24 mouse cellular contexts compared by ENCODE assay signal in the genomic region with DNA sequence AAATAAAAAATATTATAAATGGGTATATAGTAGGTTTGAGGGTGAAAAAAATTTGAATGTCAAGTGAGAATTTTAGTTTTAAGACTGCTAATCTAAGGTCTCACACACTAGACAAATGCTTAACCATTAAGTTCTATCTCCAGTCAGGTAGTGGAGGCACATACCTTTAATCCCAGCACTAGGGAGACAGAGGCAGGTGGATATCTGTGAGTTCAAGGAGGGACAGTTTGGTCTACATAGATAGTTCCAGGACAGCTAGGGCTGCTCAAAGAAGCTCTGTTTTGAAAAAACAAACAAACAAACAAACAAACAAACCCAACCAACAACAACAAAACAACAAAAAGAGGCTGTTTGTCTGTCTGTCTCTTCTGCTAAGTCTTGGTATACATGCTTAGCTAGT. TPM values are rescaled to one million over a fixed set of nuclear protein-coding genes. Genes with fewer than 3 reads are reported as not detected.
DNase-seq lines count a peak whose midpoint lies in the region; ATAC-seq and TF ChIP-seq lines count a peak whose summit lies in the region.
"Had no signal": no experiment of that assay in that cellular context is flagged by ENCODE, and none has a peak within 500 bp of the region (broad histone marks: within the 10 kb centered on the region; RNA-seq: fewer than 3 reads in every experiment).

No protein-coding gene starts in this region.

- no peak for ATAC-seq in liver, embryonic 12.5 days
- ATAC-seq in liver, embryonic 11.5 days (replicated peaks; ENCODE audit: low FRiP score) = no peak
- peak; percentile 67 for ATAC-seq in intestine, embryonic 16.5 days
- ATAC-seq in liver, embryonic 16.5 days (ENCODE audit: low read depth) = no peak
- ATAC-seq in midbrain, postnatal 0 days (ENCODE audit: low FRiP score) = no peak
- ATAC-seq: activated CD4-positive, CD25-positive, alpha-beta regulatory T cell, adult 4 months; forebrain, embryonic 14.5 days; Patski had no signal

- no peaks in the 10 kb centered on the region for H3K9me3 ChIP-seq in liver, embryonic 12.5 days (replicated peaks)
- H3K9me3 ChIP-seq in liver, embryonic 11.5 days (ENCODE audit: control insufficient read depth, low read length) = no peaks in the 10 kb centered on the region
- no peaks in the 10 kb centered on the region for H3K9me3 ChIP-seq in intestine, embryonic 16.5 days (ENCODE audit: control insufficient read depth, low read length)
- H3K9me3 ChIP-seq in liver, embryonic 16.5 days (replicated peaks; ENCODE audit: control insufficient read depth, low read length) = no peaks in the 10 kb centered on the region
- no peaks in the 10 kb centered on the region for H3K9me3 ChIP-seq in midbrain, postnatal 0 days (ENCODE audit: low read length)
- H3K9me3 ChIP-seq: embryonic facial prominence, embryonic 15.5 days; forebrain, embryonic 10.5 days; heart, embryonic 15.5 days; hindbrain, embryonic 13.5 days had no signal

- peak overlapping the region; percentile 40; the same call in 1 of the 2 replicates for H3K27ac ChIP-seq in liver, embryonic 12.5 days
- H3K27ac ChIP-seq in liver, embryonic 11.5 days (ENCODE audit: low read depth, low read length) = no peak overlapping the region
- peak overlapping the region; percentile 58 for H3K27ac ChIP-seq in intestine, embryonic 16.5 days (ENCODE audit: low read length)
- peak overlapping the region; percentile 54; the same call in 1 of the 2 replicates for H3K27ac ChIP-seq in liver, embryonic 16.5 days (ENCODE audit: low read length)
- H3K27ac ChIP-seq in midbrain, postnatal 0 days (ENCODE audit: low read depth, low read length) = no peak overlapping the region
- H3K27ac ChIP-seq: embryonic facial prominence, embryonic 15.5 days; forebrain, embryonic 10.5 days; gastrocnemius, adult 2 months; heart, embryonic 15.5 days; hindbrain, embryonic 13.5 days had no signal

- TF ChIP-seq CTCF in midbrain, postnatal 0 days (IDR thresholded peaks at IDR 0.05) = no peak

- H3K4me1 ChIP-seq in liver, embryonic 12.5 days = peaks cover 23% of the 10 kb centered on the region
- H3K4me1 ChIP-seq in liver, embryonic 11.5 days (replicated peaks; ENCODE audit: control insufficient read depth, insufficient read depth, low read length) = peaks cover 13% of the 10 kb centered on the region
- peaks cover 7% of the 10 kb centered on the region; the same call in 1 of the 2 replicates for H3K4me1 ChIP-seq in intestine, embryonic 16.5 days (ENCODE audit: control insufficient read depth, insufficient read depth, low read length)
- peaks cover 8% of the 10 kb centered on the region for H3K4me1 ChIP-seq in liver, embryonic 16.5 days (ENCODE audit: control insufficient read depth, low read depth, low read length)
- no peaks in the 10 kb centered on the region for H3K4me1 ChIP-seq in midbrain, postnatal 0 days (ENCODE audit: insufficient read depth, low read length)
- H3K4me1 ChIP-seq: hindbrain, embryonic 13.5 days had no signal

- no peak overlapping the region for H3K9ac ChIP-seq in liver, embryonic 12.5 days
- no peak overlapping the region for H3K9ac ChIP-seq in liver, embryonic 11.5 days (ENCODE audit: low read depth, low read length)
- no peak overlapping the region for H3K9ac ChIP-seq in intestine, embryonic 16.5 days (ENCODE audit: low read depth, low read length)
- H3K9ac ChIP-seq in liver, embryonic 16.5 days (ENCODE audit: low read depth, low read length) = no peak overlapping the region
- H3K9ac ChIP-seq in midbrain, postnatal 0 days (replicated peaks; ENCODE audit: low read length, poor library complexity, severe bottlenecking) = no peak overlapping the region
- H3K9ac ChIP-seq: embryonic facial prominence, embryonic 15.5 days; heart, embryonic 15.5 days; hindbrain, embryonic 13.5 days had no signal

- H3K4me2 ChIP-seq in liver, embryonic 12.5 days = no peak overlapping the region
- H3K4me2 ChIP-seq in liver, embryonic 11.5 days = no peak overlapping the region
- H3K4me2 ChIP-seq in intestine, embryonic 16.5 days (ENCODE audit: low read depth, low read length) = 0 out of 2 replicates have a peak overlapping the region, but pooled peaks have one; percentile 20
- no peak overlapping the region for H3K4me2 ChIP-seq in liver, embryonic 16.5 days (ENCODE audit: low read depth, low read length)
- no peak overlapping the region for H3K4me2 ChIP-seq in midbrain, postnatal 0 days (ENCODE audit: low read depth, low read length, poor library complexity, severe bottlenecking)
- H3K4me2 ChIP-seq: embryonic facial prominence, embryonic 15.5 days; heart, embryonic 11.5 days; heart, embryonic 15.5 days; hindbrain, embryonic 13.5 days had no signal

- no peak overlapping the region for H3K4me3 ChIP-seq in liver, embryonic 12.5 days
- no peak overlapping the region for H3K4me3 ChIP-seq in liver, embryonic 11.5 days (ENCODE audit: low read depth, low read length)
- H3K4me3 ChIP-seq in intestine, embryonic 16.5 days (ENCODE audit: low read length) = no peak overlapping the region
- H3K4me3 ChIP-seq in liver, embryonic 16.5 days (ENCODE audit: low read depth, low read length) = no peak overlapping the region
- no peak overlapping the region for H3K4me3 ChIP-seq in midbrain, postnatal 0 days (ENCODE audit: low read depth, low read length)
- H3K4me3 ChIP-seq: embryonic facial prominence, embryonic 15.5 days; erythroblast, embryonic 14.5 days; forebrain, embryonic 10.5 days; gastrocnemius, adult 2 months; heart, embryonic 15.5 days; hindbrain, embryonic 13.5 days had no signal

- no peaks in the 10 kb centered on the region for H3K27me3 ChIP-seq in liver, embryonic 12.5 days (replicated peaks)
- H3K27me3 ChIP-seq in liver, embryonic 11.5 days (replicated peaks; ENCODE audit: control insufficient read depth, insufficient read depth, low read length) = no peaks in the 10 kb centered on the region
- no peaks in the 10 kb centered on the region for H3K27me3 ChIP-seq in intestine, embryonic 16.5 days (replicated peaks; ENCODE audit: control insufficient read depth, insufficient read depth, low read length)
- no peaks in the 10 kb centered on the region for H3K27me3 ChIP-seq in liver, embryonic 16.5 days (ENCODE audit: control insufficient read depth, insufficient read depth, low read depth, low read length)
- H3K27me3 ChIP-seq in midbrain, postnatal 0 days (ENCODE audit: insufficient read depth, low read length) = no peaks in the 10 kb centered on the region
- H3K27me3 ChIP-seq: CH12.LX; embryonic facial prominence, embryonic 15.5 days; heart, embryonic 15.5 days; hindbrain, embryonic 13.5 days; Patski had no signal

- H3K36me3 ChIP-seq in liver, embryonic 12.5 days = peaks cover 21% of the 10 kb centered on the region
- H3K36me3 ChIP-seq in liver, embryonic 11.5 days (ENCODE audit: control insufficient read depth, insufficient read depth, low read length) = peaks cover 3% of the 10 kb centered on the region; the same call in 1 of the 2 replicates
- peaks cover 5% of the 10 kb centered on the region for H3K36me3 ChIP-seq in intestine, embryonic 16.5 days (ENCODE audit: control insufficient read depth, insufficient read depth, low read length)
- peaks cover 7% of the 10 kb centered on the region for H3K36me3 ChIP-seq in liver, embryonic 16.5 days (ENCODE audit: control insufficient read depth, insufficient read depth)
- H3K36me3 ChIP-seq in midbrain, postnatal 0 days (ENCODE audit: insufficient read depth, low read length) = no peaks in the 10 kb centered on the region
- H3K36me3 ChIP-seq: hindbrain, embryonic 13.5 days had no signal

- no peak for DNase-seq in liver, embryonic 11.5 days (ENCODE audit: low spot score)
- DNase-seq in lung, adult 18-20 months = no peak
- no peak for DNase-seq in midbrain, postnatal 0 days (ENCODE audit: low spot score)
- DNase-seq in thymus, postnatal 10 days (ENCODE audit: low spot score in 2 of 2) = no peak
- DNase-seq: adrenal gland, postnatal 25 days; cerebellum, adult 8-10 months; cerebellum, postnatal 14 days; embryo, embryonic 11 days; gastrocnemius, adult 2 months; gastrocnemius, postnatal 25 days; heart, postnatal 14 days had no signal

RNA-seq across cellular contexts. Expression of gene Adk, which starts 43.9 kb away (rescaled TPM):
- 195 and 206 TPM in 2 replicates for polyA plus RNA-seq in liver, embryonic 12.5 days (2016; fragmentation: Nextera tagmentation; extraction: Ambion mirVana)
- polyA plus RNA-seq in liver, embryonic 11.5 days (2014; fragmentation: Nextera tagmentation; extraction: Ambion mirVana) = 253 and 276 TPM in 2 replicates
- polyA plus RNA-seq in intestine, embryonic 16.5 days (2015; fragmentation: Nextera tagmentation; extraction: Ambion mirVana) = 244 and 262 TPM in 2 replicates
- polyA plus RNA-seq in liver, embryonic 16.5 days (2015; fragmentation: Nextera tagmentation; extraction: Ambion mirVana) = 224 and 254 TPM in 2 replicates
- 25.3 and 27.3 TPM in 2 replicates for total RNA-seq in midbrain, postnatal 0 days (2014; rRNA removed)
- 48.3 and 50.6 TPM in 2 replicates for polyA plus RNA-seq in midbrain, postnatal 0 days (2015; fragmentation: Nextera tagmentation; extraction: Ambion mirVana)

RNA-seq across cellular contexts. Expression of gene Ap3m1, which starts 44.0 kb away (rescaled TPM):
- polyA plus RNA-seq in liver, embryonic 12.5 days (2016; fragmentation: Nextera tagmentation; extraction: Ambion mirVana) = 42.9 and 43.4 TPM in 2 replicates
- polyA plus RNA-seq in liver, embryonic 11.5 days (2014; fragmentation: Nextera tagmentation; extraction: Ambion mirVana) = 55.7 and 75.0 TPM in 2 replicates
- 82.1 and 93.0 TPM in 2 replicates for polyA plus RNA-seq in intestine, embryonic 16.5 days (2015; fragmentation: Nextera tagmentation; extraction: Ambion mirVana)
- 31.6 and 33.4 TPM in 2 replicates for polyA plus RNA-seq in liver, embryonic 16.5 days (2015; fragmentation: Nextera tagmentation; extraction: Ambion mirVana)
- 53.9 and 67.6 TPM in 2 replicates for total RNA-seq in midbrain, postnatal 0 days (2014; rRNA removed)
- polyA plus RNA-seq in midbrain, postnatal 0 days (2015; fragmentation: Nextera tagmentation; extraction: Ambion mirVana) = 50.1 and 54.2 TPM in 2 replicates

Comparison
In these comparisons a context has a peak if more than half of its experiments do, and no peak if none do; other contexts are left out.
1. H3K27ac ChIP-seq: peak in liver, embryonic 12.5 days (single experiment), intestine, embryonic 16.5 days (single experiment) and liver, embryonic 16.5 days (single experiment); none in liver, embryonic 11.5 days (single experiment) and midbrain, postnatal 0 days (single experiment).